Mouse (Mus musculus) layer of hippocampus, postnatal 25 days (tissue): ENCODE measurements at regions not wholly inside any gene's neighbourhood (a gene's known extent, or its start where the extent isn't known, plus 50 kb on each side); places are given as distances from the start of the nearest gene placed in this dataset.

Experiments used
- DNase-seq, 2 experiments: peaks; one replicate each; pipeline ENCODE4 v3.0.0; 2022; ENCODE audit warnings: mixed read lengths in 2 of 2, low spot score in 1 of 2; ENCODE audit errors: extremely low spot score in 1 of 2

GRCm38 (mm10) chr11:110880971-110881370 lies 86.9 kb upstream of the Kcnj16 start:
- DNase-seq = no peak

GRCm38 (mm10) chr11:110889354-110890151 lies 78.3 kb upstream of the Kcnj16 start:
- no peak for DNase-seq

DNA sequence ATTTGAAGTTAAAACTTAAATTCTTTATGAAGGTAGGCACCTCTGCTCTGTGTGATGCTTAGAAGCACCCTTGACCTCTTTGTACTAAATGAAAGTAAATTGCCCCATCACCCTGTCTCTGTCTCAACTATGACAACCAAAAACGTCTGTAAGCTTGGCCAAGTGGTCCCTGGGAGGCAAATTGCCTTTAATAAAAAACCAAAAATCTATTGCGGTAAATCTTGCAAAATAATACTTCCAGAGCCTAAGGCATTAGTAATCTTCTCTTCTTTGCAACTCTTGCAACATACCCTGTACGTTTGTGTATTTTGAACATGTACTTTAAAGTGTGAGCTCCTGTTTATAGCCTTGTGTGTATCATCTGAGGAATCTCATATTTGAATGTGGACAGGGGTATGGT lies 77.4 kb upstream of the Kcnj16 start:
- DNase-seq = no peak

DNA sequence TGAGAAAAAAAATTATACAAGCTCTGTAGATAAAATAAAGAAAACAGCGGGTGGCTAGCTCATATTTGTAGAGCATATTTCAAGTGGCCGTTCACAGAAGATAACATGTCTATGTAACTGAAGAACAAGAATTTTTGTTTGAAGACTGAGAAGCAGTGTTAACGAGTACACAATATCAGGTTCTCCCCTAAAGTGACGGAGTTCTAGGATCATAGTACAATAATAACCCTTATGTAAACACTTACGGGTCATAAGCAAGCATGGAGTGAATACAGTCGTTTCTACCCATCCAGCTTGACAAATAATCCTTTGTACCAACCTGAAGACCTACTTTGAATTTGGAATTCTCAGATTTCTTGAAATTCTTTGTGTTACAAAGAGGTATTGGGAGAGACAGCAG lies 64.9 kb upstream of the Kcnj16 start:
- DNase-seq = no peak
